ENCODE assay signal across 9 mouse cellular contexts in genomic region chr11:76666002-76666649, GRCm38 (mm10). TPM values are rescaled to one million over a fixed set of nuclear protein-coding genes. Genes with fewer than 3 reads are reported as not detected.
DNase-seq lines count a peak whose midpoint lies in the region; ATAC-seq and TF ChIP-seq lines count a peak whose summit lies in the region.
"Had no signal": no experiment of that assay in that cellular context is flagged by ENCODE, and none has a peak within 500 bp of the region (broad histone marks: within the 10 kb centered on the region; RNA-seq: fewer than 3 reads in every experiment).

No protein-coding gene starts in this region.

- peaks cover 53% of the 10 kb centered on the region for H3K27me3 ChIP-seq in heart, embryonic 11.5 days (ENCODE audit: control insufficient read depth, insufficient read depth, low read length)
- peaks cover 43% of the 10 kb centered on the region for H3K27me3 ChIP-seq in forebrain, embryonic 11.5 days (ENCODE audit: control insufficient read depth, insufficient read depth, low read length)
- H3K27me3 ChIP-seq in limb, embryonic 13.5 days, result peaks cover 72% of the 10 kb centered on the region

- H3K9ac ChIP-seq in heart, embryonic 11.5 days (ENCODE audit: low read depth, low read length), result no peak overlapping the region
- H3K9ac ChIP-seq in ES-E14 (ENCODE audit: insufficient read depth, low read depth, low read length, poor library complexity, severe bottlenecking), result no peak overlapping the region
- H3K9ac ChIP-seq in forebrain, embryonic 11.5 days (ENCODE audit: low read length), result 0 out of 2 replicates have a peak overlapping the region, but pooled peaks have one; percentile 5
- H3K9ac ChIP-seq in limb, embryonic 13.5 days, result peak overlapping the region; percentile 62

- DNase-seq in heart, postnatal 25 days (ENCODE audit: low spot score), result no peak
- DNase-seq in ES-E14 (ENCODE audit: low read depth, low spot score), result no peak
- no peak for DNase-seq in forebrain, embryonic 11.5 days (ENCODE audit: low spot score)
- DNase-seq in thymus, postnatal 0 days (ENCODE audit: low spot score), result no peak
- no peak for DNase-seq in urinary bladder, adult 2 months (ENCODE audit: low spot score)
- no peak for DNase-seq in left cerebral cortex, postnatal 25 days (ENCODE audit: low spot score in 2 of 2)

- intact Hi-C loops in heart, postnatal 25 days (cut with DNase I), result no loop called here
- intact Hi-C loops in left cerebral cortex, postnatal 25 days (cut with DNase I), result no loop called here

- H3K4me3 ChIP-seq in heart, embryonic 11.5 days (ENCODE audit: low read depth, low read length), result peak overlapping the region; percentile 38
- peak overlapping the region; percentile 31 to 32; a peak in 2 of 4 replicates for H3K4me3 ChIP-seq in ES-E14 (ENCODE audit: insufficient read depth in 1 of 2, low read depth in 1 of 2, low read length in 2 of 2, poor library complexity in 1 of 2, severe bottlenecking in 1 of 2)
- peak overlapping the region; percentile 25 for H3K4me3 ChIP-seq in forebrain, embryonic 11.5 days (ENCODE audit: low read depth, low read length)
- peak overlapping the region; percentile 44 for H3K4me3 ChIP-seq in limb, embryonic 13.5 days

- 0 out of 2 replicates have a peak, but pooled peaks cover 2% of the 10 kb centered on the region for H3K4me1 ChIP-seq in heart, embryonic 11.5 days (ENCODE audit: control insufficient read depth, insufficient read depth, low read length)
- peaks cover 0 to 2% of the 10 kb centered on the region in 2 experiments; a peak in 1 of 4 replicates for H3K4me1 ChIP-seq in ES-E14 (ENCODE audit: control insufficient read depth in 2 of 2, insufficient read depth in 2 of 2, low read length in 2 of 2, poor library complexity in 1 of 2)
- H3K4me1 ChIP-seq in forebrain, embryonic 11.5 days (replicated peaks; ENCODE audit: control insufficient read depth, insufficient read depth, low read length), result peaks cover 2% of the 10 kb centered on the region; the same call in 1 of the 2 replicates
- H3K4me1 ChIP-seq in limb, embryonic 13.5 days, result peaks cover 11% of the 10 kb centered on the region

- no peak overlapping the region for H3K27ac ChIP-seq in heart, embryonic 11.5 days (ENCODE audit: low read depth, low read length)
- no peak overlapping the region for H3K27ac ChIP-seq in ES-E14 (ENCODE audit: insufficient read depth, low read depth, low read length, poor library complexity, severe bottlenecking)
- no peak overlapping the region for H3K27ac ChIP-seq in forebrain, embryonic 11.5 days (ENCODE audit: low read depth, low read length)
- no peak overlapping the region for H3K27ac ChIP-seq in limb, embryonic 13.5 days

- H3K9me3 ChIP-seq in heart, embryonic 11.5 days (replicated peaks; ENCODE audit: control insufficient read depth, low read length), result no peaks in the 10 kb centered on the region
- H3K9me3 ChIP-seq in ES-E14 (ENCODE audit: control insufficient read depth, insufficient read depth, low read depth, low read length), result no peaks in the 10 kb centered on the region
- no peaks in the 10 kb centered on the region for H3K9me3 ChIP-seq in forebrain, embryonic 11.5 days (ENCODE audit: control insufficient read depth, low read length)
- H3K9me3 ChIP-seq in limb, embryonic 13.5 days, result no peaks in the 10 kb centered on the region

- WGBS in heart, embryonic 11.5 days (ENCODE audit: insufficient replicate concordance), result 7% methylated on average over 35 of the region's 35 CpGs
- 7% methylated on average over 35 of the region's 35 CpGs for WGBS in forebrain, embryonic 11.5 days
- WGBS in limb, embryonic 13.5 days, result 7% methylated on average over 35 of the region's 35 CpGs

- no peak for ATAC-seq in heart, embryonic 11.5 days (replicated peaks; ENCODE audit: insufficient number of reproducible peaks, low FRiP score, low TSS enrichment)
- no peak for ATAC-seq in forebrain, embryonic 11.5 days (replicated peaks; ENCODE audit: low FRiP score)
- ATAC-seq in limb, embryonic 13.5 days (ENCODE audit: low FRiP score, low read depth), result no peak

- in situ Hi-C loops in ES-E14 (cut with MboI; ENCODE audit: low sequenced_read_pairs in 2 of 2, unreplicated experiment in 2 of 2), result no loop called here

- peak overlapping the region; percentile 63 for H3K4me2 ChIP-seq in heart, embryonic 11.5 days
- peak overlapping the region; percentile 50 for H3K4me2 ChIP-seq in forebrain, embryonic 11.5 days (ENCODE audit: low read depth, low read length, severe bottlenecking)
- H3K4me2 ChIP-seq in limb, embryonic 13.5 days (replicated peaks), result peak overlapping the region; percentile 71

- no peaks in the 10 kb centered on the region for H3K36me3 ChIP-seq in heart, embryonic 11.5 days (ENCODE audit: control insufficient read depth, insufficient read depth, low read length)
- no peaks in the 10 kb centered on the region for H3K36me3 ChIP-seq in ES-E14 (ENCODE audit: control insufficient read depth, insufficient read depth, low read length, poor library complexity, severe bottlenecking)
- no peaks in the 10 kb centered on the region for H3K36me3 ChIP-seq in forebrain, embryonic 11.5 days (ENCODE audit: control insufficient read depth, insufficient read depth, low read length)
- no peaks in the 10 kb centered on the region for H3K36me3 ChIP-seq in limb, embryonic 13.5 days

TF ChIP-seq in ES-E14, 5 proteins besides CTCF, POLR2A, EP300 and RAD21:
- TF ChIP-seq ZNF384 (IDR thresholded peaks at IDR 0.05; ENCODE audit: low read depth, low read length) (no peak), CHD2 (IDR thresholded peaks at IDR 0.05; ENCODE audit: low read depth, low read length) (no peak), HCFC1 (IDR thresholded peaks at IDR 0.05; ENCODE audit: borderline replicate concordance, insufficient read depth, low read length) (no peak), MAFK (IDR thresholded peaks at IDR 0.05; ENCODE audit: insufficient read depth, low read depth, low read length) (no peak), ZC3H11A (IDR thresholded peaks at IDR 0.05; ENCODE audit: borderline replicate concordance, low read depth, low read length) (no peak)

RNA-seq across cellular contexts. Expression of gene Bhlha9, which starts 6.1 kb away (rescaled TPM):
- polyA plus RNA-seq in heart, embryonic 11.5 days (2014; fragmentation: Nextera tagmentation; extraction: Ambion mirVana), result 0.17 TPM in 1 of 2 replicates, not detected in the other
- not detected for total RNA-seq in heart, postnatal 25 days (2021)
- not detected in 2 replicates for total RNA-seq in ES-E14 (2012; rRNA removed)
- polyA plus RNA-seq in forebrain, embryonic 11.5 days (2014; fragmentation: Nextera tagmentation; extraction: Ambion mirVana), result not detected in 2 replicates
- 5.0 and 6.5 TPM in 2 replicates for polyA plus RNA-seq in limb, embryonic 13.5 days (2015; fragmentation: Nextera tagmentation; extraction: Ambion mirVana)
- not detected in 2 replicates for polyA plus RNA-seq in thymus, postnatal 0 days (2015; fragmentation: Nextera tagmentation; extraction: Ambion mirVana)
- not detected in 2 replicates for polyA plus RNA-seq in urinary bladder, adult 2 months (2012; rRNA removed)
- 1 to 10 TPM; 3.4 to 3.7 TPM for total RNA-seq in left cerebral cortex, postnatal 25 days (2021)
- total RNA-seq: liver, adult 2 months had no signal
- polyA plus RNA-seq: liver, adult 2 months had no signal

RNA-seq across cellular contexts. Expression of gene Trarg1, which starts 13.5 kb away (rescaled TPM):
- 0.07 TPM in 1 of 2 replicates, not detected in the other for polyA plus RNA-seq in heart, embryonic 11.5 days (2014; fragmentation: Nextera tagmentation; extraction: Ambion mirVana)
- 1 to 10 TPM; 3.7 to 4.2 TPM for total RNA-seq in heart, postnatal 25 days (2021)
- 0.05 TPM in 1 of 2 replicates, not detected in the other for total RNA-seq in ES-E14 (2012; rRNA removed)
- polyA plus RNA-seq in forebrain, embryonic 11.5 days (2014; fragmentation: Nextera tagmentation; extraction: Ambion mirVana), result not detected in 2 replicates
- polyA plus RNA-seq in limb, embryonic 13.5 days (2015; fragmentation: Nextera tagmentation; extraction: Ambion mirVana), result 0.32 and 0.37 TPM in 2 replicates
- 1.6 and 1.9 TPM in 2 replicates for polyA plus RNA-seq in thymus, postnatal 0 days (2015; fragmentation: Nextera tagmentation; extraction: Ambion mirVana)
- 1.4 and 1.6 TPM in 2 replicates for polyA plus RNA-seq in urinary bladder, adult 2 months (2012; rRNA removed)
- total RNA-seq in left cerebral cortex, postnatal 25 days (2021), result under 1 TPM; 0.66 to 0.69 TPM

RNA-seq across cellular contexts. Expression of gene Abr, which starts 44.0 kb away (rescaled TPM):
- polyA plus RNA-seq in heart, embryonic 11.5 days (2014; fragmentation: Nextera tagmentation; extraction: Ambion mirVana), result 22.9 and 26.2 TPM in 2 replicates
- 10 to 100 TPM; 26.2 to 29.5 TPM for total RNA-seq in heart, postnatal 25 days (2021)
- 28.6 and 34.1 TPM in 2 replicates for total RNA-seq in ES-E14 (2012; rRNA removed)
- 46.4 and 50.5 TPM in 2 replicates for polyA plus RNA-seq in forebrain, embryonic 11.5 days (2014; fragmentation: Nextera tagmentation; extraction: Ambion mirVana)
- polyA plus RNA-seq in limb, embryonic 13.5 days (2015; fragmentation: Nextera tagmentation; extraction: Ambion mirVana), result 37.5 and 38.0 TPM in 2 replicates
- 21.7 and 23.9 TPM in 2 replicates for polyA plus RNA-seq in thymus, postnatal 0 days (2015; fragmentation: Nextera tagmentation; extraction: Ambion mirVana)
- 29.6 and 30.2 TPM in 2 replicates for polyA plus RNA-seq in urinary bladder, adult 2 months (2012; rRNA removed)
- 100 to 1,000 TPM; 458 to 459 TPM for total RNA-seq in left cerebral cortex, postnatal 25 days (2021)

Comparison
In these comparisons a context has a peak if more than half of its experiments do, and no peak if none do; other contexts are left out.
1. H3K9ac ChIP-seq: peak in forebrain, embryonic 11.5 days (single experiment) and limb, embryonic 13.5 days (single experiment); none in heart, embryonic 11.5 days (single experiment) and ES-E14 (single experiment).
2. Peak in every context shown above with its lines, with median percentiles within 50 percentile points of each other: H3K4me2 ChIP-seq and H3K4me3 ChIP-seq.